Mouse (Mus musculus): ENCODE results near the gene Lgals2. TPM values are rescaled to one million over a fixed set of nuclear protein-coding genes. Genes with fewer than 3 reads are reported as not detected.

Gene Lgals2
- polyA plus RNA-seq, 1 experiment from 2014 or later: 9.5 TPM

DNA sequence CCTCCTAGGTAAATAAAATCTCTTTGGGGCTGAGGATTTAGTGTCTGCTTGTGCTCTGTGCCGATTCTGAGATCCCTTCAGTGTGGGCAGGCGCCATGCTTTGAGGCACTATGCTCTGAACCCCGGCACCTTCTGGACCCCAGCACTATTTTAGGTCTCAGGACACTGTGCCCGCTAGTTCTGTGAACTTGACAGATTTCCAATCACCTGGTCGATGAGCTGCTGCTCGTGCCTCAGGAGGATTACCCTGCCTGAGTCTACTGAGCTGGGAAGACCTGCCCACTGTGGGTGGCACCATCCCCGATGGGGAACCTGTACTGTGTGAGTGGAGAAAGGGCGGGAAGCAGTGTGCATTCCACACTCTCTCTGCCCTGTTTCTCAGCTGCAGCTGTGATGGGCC, 19.7 kb upstream of the Lgals2 start:
- no peaks in the 10 kb centered on the region for H3K9me3 ChIP-seq (replicated peaks)
- no peak overlapping the region for H3K27ac ChIP-seq (replicated peaks)
- no peaks in the 10 kb centered on the region for H3K27me3 ChIP-seq
- 74% methylated on average over 8 of the region's 8 CpGs for WGBS (ENCODE audit: insufficient replicate concordance)
- H3K36me3 ChIP-seq (replicated peaks): no peaks in the 10 kb centered on the region; the same call in 1 of the 2 replicates
- no peak for ATAC-seq (ENCODE audit: insufficient read depth)
- no peak overlapping the region for H3K4me3 ChIP-seq (replicated peaks)
- peaks cover 45% of the 10 kb centered on the region for H3K4me1 ChIP-seq (replicated peaks)
- H3K9ac ChIP-seq: no peak overlapping the region
- H3K4me2 ChIP-seq: no peak overlapping the region

DNA sequence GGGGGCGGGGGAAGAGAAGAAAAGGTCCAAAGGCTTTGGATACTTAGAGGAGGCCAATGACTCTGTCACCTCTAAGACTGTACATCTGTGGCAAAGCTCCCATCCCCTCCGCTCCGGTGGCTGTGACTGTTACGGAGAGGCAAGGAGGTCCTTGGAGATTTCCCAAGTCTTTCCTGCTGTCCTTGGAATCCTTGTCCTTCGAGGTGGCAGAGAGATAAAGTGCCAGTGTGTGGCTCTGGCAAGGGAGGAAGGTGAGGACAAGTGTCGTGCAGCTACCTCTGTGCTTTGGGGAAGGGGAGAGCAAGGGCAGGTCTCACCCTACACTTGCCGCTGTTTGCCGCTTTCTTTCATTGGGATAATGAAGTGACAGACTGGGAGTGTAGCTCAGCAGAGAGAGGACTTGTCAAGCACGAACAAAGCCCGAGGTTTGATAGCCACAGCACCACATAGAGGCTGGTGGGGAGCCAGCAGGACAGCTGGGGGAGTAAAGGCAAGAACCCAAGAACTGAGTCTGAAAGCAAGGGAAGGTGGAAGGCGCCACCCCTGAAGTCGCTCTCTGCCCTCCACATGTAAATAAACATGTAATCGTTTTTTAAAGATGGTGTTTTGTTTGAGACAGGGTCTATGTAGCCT, 18.6 kb upstream of the Lgals2 start:
- no peak overlapping the region for H3K4me2 ChIP-seq
- no peak for ATAC-seq (ENCODE audit: insufficient read depth)
- 65% methylated on average over 13 of the region's 13 CpGs for WGBS (ENCODE audit: insufficient replicate concordance)
- no peak overlapping the region for H3K4me3 ChIP-seq (replicated peaks)
- no peak overlapping the region for H3K9ac ChIP-seq
- no peaks in the 10 kb centered on the region for H3K27me3 ChIP-seq
- no peak overlapping the region for H3K27ac ChIP-seq (replicated peaks)
- H3K4me1 ChIP-seq (replicated peaks): peaks cover 35% of the 10 kb centered on the region
- no peaks in the 10 kb centered on the region for H3K36me3 ChIP-seq (replicated peaks)
- no peaks in the 10 kb centered on the region for H3K9me3 ChIP-seq (replicated peaks)

DNA sequence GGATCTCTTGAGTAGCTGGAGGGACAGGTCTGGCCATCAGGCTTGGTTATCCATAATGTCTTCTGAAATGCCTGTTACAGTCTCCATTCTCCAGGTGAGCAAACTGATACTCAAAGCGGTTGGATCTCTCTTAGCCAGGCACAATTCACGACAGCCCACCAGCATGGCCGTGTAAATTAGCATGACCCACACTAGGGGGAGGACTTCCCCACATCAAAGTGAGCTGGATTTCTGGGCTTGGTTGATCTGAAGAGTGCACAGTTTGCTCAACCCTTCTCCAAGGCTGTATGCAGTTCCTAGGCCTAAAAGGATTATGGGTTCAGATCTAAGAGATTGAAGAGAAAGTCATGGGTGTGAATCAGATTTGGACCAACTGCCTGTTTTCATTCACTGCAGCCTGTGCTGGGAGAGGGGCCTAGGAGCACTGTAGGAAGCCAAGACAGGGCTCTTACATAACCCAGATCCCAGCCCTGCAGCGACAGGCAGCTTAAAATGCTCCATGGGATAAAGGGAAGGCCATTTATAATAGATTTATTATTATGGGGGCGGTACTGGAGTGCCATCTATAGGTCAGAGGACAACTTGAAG, 16.8 kb upstream of the Lgals2 start:
- peaks cover 29% of the 10 kb centered on the region for H3K4me1 ChIP-seq (replicated peaks)
- no peak overlapping the region for H3K4me3 ChIP-seq (replicated peaks)
- no peak overlapping the region for H3K27ac ChIP-seq (replicated peaks)
- H3K36me3 ChIP-seq (replicated peaks): no peaks in the 10 kb centered on the region
- H3K9me3 ChIP-seq (replicated peaks): no peaks in the 10 kb centered on the region
- WGBS (ENCODE audit: insufficient replicate concordance): 48% methylated on average over 5 of the region's 5 CpGs
- no peak for ATAC-seq (ENCODE audit: insufficient read depth)
- no peak overlapping the region for H3K4me2 ChIP-seq
- no peaks in the 10 kb centered on the region for H3K27me3 ChIP-seq
- H3K9ac ChIP-seq: no peak overlapping the region

DNA sequence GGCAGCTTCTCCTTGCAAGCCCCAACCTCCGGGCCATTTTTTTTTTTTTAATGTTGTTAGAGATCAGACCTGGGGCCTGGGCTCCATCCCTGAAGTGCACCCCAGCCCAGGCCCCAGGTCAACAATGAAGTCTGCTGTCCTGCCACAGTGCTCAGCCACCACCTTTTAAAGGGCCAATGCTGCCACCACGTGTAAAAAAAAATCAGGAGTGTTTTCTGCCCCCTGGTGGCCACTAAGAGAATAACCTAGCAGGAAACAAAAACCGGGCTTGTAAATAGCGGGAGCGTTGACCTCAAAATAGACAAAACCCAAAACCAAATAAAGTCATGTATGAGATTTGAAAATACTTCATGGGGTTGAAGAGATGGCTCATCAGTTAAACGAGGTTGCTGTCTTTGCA, 14.4 kb upstream of the Lgals2 start:
- Histone ChIP-seq H3K4me1 (replicated peaks) (peaks cover 8% of the 10 kb centered on the region; the same call in 1 of the 2 replicates), H3K9ac (no peak overlapping the region), H3K27me3 (peaks cover 4% of the 10 kb centered on the region; the same call in 1 of the 2 replicates), H3K4me2 (no peak overlapping the region), H3K27ac (replicated peaks) (no peak overlapping the region), H3K4me3 (replicated peaks) (no peak overlapping the region), H3K9me3 (replicated peaks) (no peaks in the 10 kb centered on the region), H3K36me3 (replicated peaks) (no peaks in the 10 kb centered on the region)
- ATAC-seq (ENCODE audit: insufficient read depth): no peak
- 11% methylated on average over 6 of the region's 6 CpGs for WGBS (ENCODE audit: insufficient replicate concordance)

DNA sequence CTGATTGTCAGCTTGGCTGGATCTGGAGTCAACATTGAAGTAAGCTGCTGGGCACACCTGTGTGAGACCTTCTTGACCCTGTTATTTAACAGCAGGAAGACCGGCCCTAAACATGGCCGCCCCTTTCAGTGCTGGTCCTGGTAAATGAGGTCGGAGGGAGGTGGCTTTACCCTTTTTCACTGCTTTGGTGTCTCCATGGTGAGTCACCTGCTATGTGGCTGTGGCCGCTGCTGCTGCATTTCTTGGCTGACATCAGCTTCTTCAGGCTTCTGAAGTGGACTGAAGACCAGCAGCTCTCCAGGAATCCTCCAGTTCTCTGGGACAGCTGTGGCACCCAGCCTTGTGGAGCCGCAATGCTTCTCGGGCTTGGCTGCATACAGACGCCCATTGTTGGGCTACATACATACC, 13.5 kb upstream of the Lgals2 start:
- H3K36me3 ChIP-seq (replicated peaks): no peaks in the 10 kb centered on the region
- H3K4me2 ChIP-seq: no peak overlapping the region
- peaks cover 9% of the 10 kb centered on the region; the same call in 1 of the 2 replicates for H3K4me1 ChIP-seq (replicated peaks)
- WGBS (ENCODE audit: insufficient replicate concordance): 74% methylated on average over 7 of the region's 7 CpGs
- no peak for ATAC-seq (ENCODE audit: insufficient read depth)
- H3K9me3 ChIP-seq (replicated peaks): no peaks in the 10 kb centered on the region
- no peak overlapping the region for H3K9ac ChIP-seq
- H3K27ac ChIP-seq (replicated peaks): no peak overlapping the region
- H3K27me3 ChIP-seq: peaks cover 6% of the 10 kb centered on the region
- no peak overlapping the region for H3K4me3 ChIP-seq (replicated peaks)

DNA sequence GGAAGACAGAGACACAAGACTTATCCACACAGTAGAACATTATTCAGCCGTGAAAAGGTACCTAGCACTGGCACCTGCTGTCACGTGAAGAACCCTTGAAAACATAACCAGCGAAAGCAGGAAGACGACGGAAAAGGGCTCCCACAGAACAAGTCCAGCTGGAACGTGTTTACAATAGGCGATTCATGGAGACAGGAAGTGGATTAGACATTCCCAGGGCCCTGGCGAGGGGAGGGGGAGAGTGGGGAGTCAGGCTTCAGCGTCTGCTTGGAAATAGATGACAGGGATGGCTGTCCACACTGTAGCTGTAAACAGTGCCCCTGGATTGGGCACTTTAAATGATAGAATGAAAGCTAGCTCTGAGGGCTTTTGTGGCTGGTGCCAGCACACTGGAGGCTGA, 13.1 kb upstream of the Lgals2 start:
- peaks cover 13% of the 10 kb centered on the region; the same call in 1 of the 2 replicates for H3K4me1 ChIP-seq (replicated peaks)
- H3K36me3 ChIP-seq (replicated peaks): no peaks in the 10 kb centered on the region
- no peaks in the 10 kb centered on the region for H3K9me3 ChIP-seq (replicated peaks)
- H3K27me3 ChIP-seq: peaks cover 11% of the 10 kb centered on the region
- no peak overlapping the region for H3K9ac ChIP-seq
- no peak for ATAC-seq (ENCODE audit: insufficient read depth)
- H3K4me2 ChIP-seq: no peak overlapping the region
- 54% methylated on average over 9 of the region's 9 CpGs for WGBS (ENCODE audit: insufficient replicate concordance)
- H3K4me3 ChIP-seq (replicated peaks): no peak overlapping the region
- H3K27ac ChIP-seq (replicated peaks): no peak overlapping the region

DNA sequence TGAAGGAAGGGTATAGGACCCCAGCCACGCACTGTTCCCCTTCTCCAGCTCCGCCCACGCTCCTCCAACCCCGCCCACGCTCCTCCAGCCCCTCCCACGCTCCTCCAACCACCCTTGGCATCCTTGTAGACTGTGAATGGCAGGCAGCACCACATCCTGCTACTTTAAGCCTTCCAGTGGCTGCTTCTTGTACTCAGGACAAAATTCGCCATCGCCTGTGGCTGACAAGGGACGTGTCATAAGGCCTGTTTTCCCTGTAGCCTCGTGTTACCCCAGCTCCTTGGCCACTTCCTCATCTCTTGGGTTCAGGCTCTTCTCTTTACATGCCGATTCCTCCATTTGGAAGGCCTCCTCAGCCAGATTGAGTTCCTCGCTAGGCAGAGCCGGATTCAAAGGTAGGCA, 8.5 kb upstream of the Lgals2 start:
- H3K9me3 ChIP-seq (replicated peaks): no peaks in the 10 kb centered on the region
- peak overlapping the region; percentile 57 for H3K27ac ChIP-seq (replicated peaks)
- peak; percentile 14; the same call in 1 of the 2 replicates for ATAC-seq (ENCODE audit: insufficient read depth)
- peaks cover 22% of the 10 kb centered on the region for H3K4me1 ChIP-seq (replicated peaks)
- 28% methylated on average over 13 of the region's 13 CpGs for WGBS (ENCODE audit: insufficient replicate concordance)
- H3K27me3 ChIP-seq: peaks cover 13% of the 10 kb centered on the region
- no peak overlapping the region for H3K4me3 ChIP-seq (replicated peaks)
- 0 out of 2 replicates have a peak overlapping the region, but pooled peaks have one; percentile 18 for H3K4me2 ChIP-seq
- H3K9ac ChIP-seq: no peak overlapping the region
- no peaks in the 10 kb centered on the region for H3K36me3 ChIP-seq (replicated peaks)

DNA sequence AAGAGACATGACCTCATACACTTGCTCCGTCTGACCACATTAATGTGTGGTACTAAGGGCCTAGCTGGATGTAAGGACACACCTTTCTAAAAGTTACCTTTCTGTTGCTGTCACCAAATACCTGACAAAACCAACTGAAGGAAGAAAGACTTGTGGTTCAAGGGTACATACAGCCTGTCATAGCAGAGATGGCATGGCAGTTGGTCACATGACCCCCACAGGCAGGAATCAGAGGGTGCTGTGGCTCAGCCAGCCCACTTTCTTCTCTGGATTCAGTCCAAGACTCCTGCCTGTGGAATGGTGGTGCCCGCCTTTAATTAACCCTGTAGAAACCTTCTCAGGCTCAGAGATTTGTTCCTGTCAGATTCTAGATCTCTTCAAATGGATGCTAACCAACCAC, 7.8 kb upstream of the Lgals2 start:
- Histone ChIP-seq H3K9me3 (replicated peaks) (no peaks in the 10 kb centered on the region), H3K9ac (no peak overlapping the region), H3K4me1 (replicated peaks) (peaks cover 18% of the 10 kb centered on the region), H3K27me3 (peaks cover 13% of the 10 kb centered on the region), H3K4me2 (no peak overlapping the region), H3K4me3 (replicated peaks) (no peak overlapping the region), H3K36me3 (replicated peaks) (no peaks in the 10 kb centered on the region), H3K27ac (replicated peaks) (no peak overlapping the region)
- no peak for ATAC-seq (ENCODE audit: insufficient read depth)
- 62% methylated on average over 2 of the region's 2 CpGs for WGBS (ENCODE audit: insufficient replicate concordance)

DNA sequence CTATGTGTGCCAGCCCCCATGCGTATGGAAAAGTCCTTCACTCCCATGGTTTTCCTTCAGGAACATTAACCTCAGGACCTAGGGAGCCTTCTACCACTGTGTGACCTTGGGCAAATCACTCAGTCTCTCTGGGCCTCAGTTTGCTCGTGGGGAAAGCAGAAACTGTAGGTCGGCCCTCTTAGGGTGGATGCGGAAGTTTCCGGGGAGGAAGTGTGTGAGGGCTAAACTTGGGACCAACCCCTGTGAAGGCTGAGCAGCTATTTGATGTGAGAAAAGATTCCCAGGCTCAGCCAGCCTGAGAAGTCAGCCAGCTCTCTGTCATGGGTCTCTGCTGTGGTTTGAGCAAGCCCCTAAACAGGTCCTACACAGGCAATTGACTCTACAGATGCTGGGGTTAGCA, 7.0 kb upstream of the Lgals2 start:
- H3K4me1 ChIP-seq (replicated peaks): peaks cover 18% of the 10 kb centered on the region
- H3K27me3 ChIP-seq: peaks cover 13% of the 10 kb centered on the region
- no peak overlapping the region for H3K9ac ChIP-seq
- H3K36me3 ChIP-seq (replicated peaks): no peaks in the 10 kb centered on the region
- 60% methylated on average over 5 of the region's 5 CpGs for WGBS (ENCODE audit: insufficient replicate concordance)
- H3K27ac ChIP-seq (replicated peaks): no peak overlapping the region
- no peak overlapping the region for H3K4me2 ChIP-seq
- H3K4me3 ChIP-seq (replicated peaks): no peak overlapping the region
- no peaks in the 10 kb centered on the region for H3K9me3 ChIP-seq (replicated peaks)
- ATAC-seq (ENCODE audit: insufficient read depth): no peak

DNA sequence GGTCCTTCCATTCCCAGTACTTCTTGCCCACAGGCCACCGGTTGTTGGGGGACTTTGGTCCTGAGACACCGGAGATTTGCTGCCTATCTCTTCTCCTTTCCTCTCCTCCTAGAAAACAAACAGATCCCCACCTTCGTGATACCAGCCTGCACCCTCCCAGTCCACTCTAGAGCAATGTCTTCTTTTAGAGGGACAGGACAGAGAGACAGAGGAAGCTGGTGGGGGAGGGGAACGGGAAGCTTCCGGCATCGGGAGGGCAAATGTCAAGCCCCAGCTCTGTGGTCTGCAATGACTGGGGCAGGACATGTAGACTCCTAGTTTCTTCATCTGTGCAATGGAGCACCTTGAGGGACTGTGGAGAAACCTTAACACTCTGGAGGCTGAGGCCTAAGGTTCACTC, 4.4 kb upstream of the Lgals2 start:
- Histone ChIP-seq H3K27ac (replicated peaks) (0 out of 2 replicates have a peak overlapping the region, but pooled peaks have one; percentile 19), H3K9me3 (replicated peaks) (no peaks in the 10 kb centered on the region), H3K4me3 (replicated peaks) (no peak overlapping the region), H3K4me1 (replicated peaks) (peaks cover 18% of the 10 kb centered on the region), H3K36me3 (replicated peaks) (no peaks in the 10 kb centered on the region), H3K9ac (no peak overlapping the region), H3K4me2 (no peak overlapping the region), H3K27me3 (peaks cover 9% of the 10 kb centered on the region)
- WGBS (ENCODE audit: insufficient replicate concordance): 20% methylated on average over 6 of the region's 6 CpGs
- no peak for ATAC-seq (ENCODE audit: insufficient read depth)

DNA sequence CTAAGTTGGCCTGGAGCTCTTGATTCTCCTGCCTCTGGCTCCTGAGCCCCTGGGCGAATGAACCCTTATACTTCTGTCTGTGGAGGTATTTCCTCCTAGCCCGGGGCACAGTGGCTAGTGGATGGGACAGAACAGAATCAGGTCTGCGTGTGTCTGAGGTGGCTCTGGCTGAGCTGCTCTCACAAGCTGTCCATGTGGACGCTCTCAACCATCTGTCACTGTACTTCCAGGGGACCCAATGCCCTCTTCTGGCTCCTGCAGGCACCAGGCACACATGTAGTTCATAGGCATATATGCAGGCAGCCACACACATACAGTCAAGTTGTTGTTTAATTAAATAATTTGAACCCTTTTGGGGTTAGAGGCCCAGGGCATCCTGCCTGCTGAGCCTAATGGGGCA, 4.0 kb upstream of the Lgals2 start:
- Histone ChIP-seq H3K9ac (no peak overlapping the region), H3K27ac (replicated peaks) (0 out of 2 replicates have a peak overlapping the region, but pooled peaks have one; percentile 19), H3K36me3 (replicated peaks) (no peaks in the 10 kb centered on the region), H3K4me2 (no peak overlapping the region), H3K9me3 (replicated peaks) (no peaks in the 10 kb centered on the region), H3K4me3 (replicated peaks) (no peak overlapping the region), H3K4me1 (replicated peaks) (peaks cover 18% of the 10 kb centered on the region), H3K27me3 (peaks cover 9% of the 10 kb centered on the region)
- 52% methylated on average over 4 of the region's 4 CpGs for WGBS (ENCODE audit: insufficient replicate concordance)
- no peak for ATAC-seq (ENCODE audit: insufficient read depth)

All from liver, embryonic 15.5 days (tissue).